Mouse (Mus musculus): ENCODE results near the gene Actrt2.

GRCm38 (mm10) chr4:154696146-154696545, 28.5 kb upstream of the Actrt2 start:
- no peak for TF ChIP-seq CTCF (IDR thresholded peaks at IDR 0.05; ENCODE audit: low read depth, low read length)
- no peak for TF ChIP-seq POLR2A (IDR thresholded peaks at IDR 0.05; ENCODE audit: extremely low read depth, insufficient read depth, low read length)
